Mouse (Mus musculus) CH12.LX (cell line): ENCODE measurements around the gene Gpr55. TPM values are rescaled to one million over a fixed set of nuclear protein-coding genes. Genes with fewer than 3 reads are reported as not detected.
A peak's percentile ranks its signal among the peaks of the same experiment; 100 is the strongest.

Source experiments
- DNase-seq: peaks from one replicate; pipeline ENCODE4 v3.0.0-alpha.2; 2013; ENCODE audit errors: extremely low read depth
- H3K27ac ChIP-seq: 2 replicates; pipeline ENCODE4 v1.5.1; 2012; ENCODE audit warnings: low read depth, mild to moderate bottlenecking, control low read depth, moderate library complexity; ENCODE audit not compliant: insufficient read depth
- H3K27me3 ChIP-seq: replicated peaks from 2 replicates; pipeline ENCODE3; 2012; ENCODE audit warnings: inconsistent platforms
- H3K36me3 ChIP-seq, 2 experiments: replicated peaks in 1 of 2; 2 replicates each; pipeline versions ENCODE3 to v1.6.1; 2012; ENCODE audit warnings: inconsistent platforms in 1 of 2, low read length in 1 of 2, mild to moderate bottlenecking in 1 of 2, mixed read lengths in 1 of 2, moderate library complexity in 1 of 2; ENCODE audit not compliant: control insufficient read depth in 1 of 2, insufficient read depth in 1 of 2
- H3K4me1 ChIP-seq, 2 experiments: 2 replicates each; pipeline ENCODE4 v1.6.1; 2012; ENCODE audit warnings: inconsistent platforms in 1 of 2, moderate library complexity in 1 of 2; ENCODE audit not compliant: insufficient read depth in 2 of 2, control insufficient read depth in 1 of 2
- H3K4me2 ChIP-seq: 2 replicates; pipeline ENCODE4 v1.6.1; 2012; ENCODE audit warnings: low read depth, mild to moderate bottlenecking, control low read depth; ENCODE audit not compliant: poor library complexity, insufficient read depth, severe bottlenecking
- H3K4me3 ChIP-seq, 3 experiments: fragments of 150-350 bp in 1 of 3; sonication (generic) in 1 of 3; replicated peaks in 1 of 3; 2 replicates each; pipeline versions ENCODE3 to v1.5.1; 2011 to 2012; ENCODE audit warnings: low read depth in 2 of 3, low read length in 2 of 3, mild to moderate bottlenecking in 2 of 3, moderate library complexity in 2 of 3, control low read depth in 1 of 3, improper control_type of control experiment in 1 of 3, inconsistent platforms in 1 of 3, mixed read lengths in 1 of 3; ENCODE audit not compliant: poor library complexity in 1 of 3
- H3K79me2 ChIP-seq: replicated peaks from 2 replicates; pipeline ENCODE4 v1.6.1; 2012; ENCODE audit warnings: mild to moderate bottlenecking, moderate library complexity; ENCODE audit not compliant: control insufficient read depth, poor library complexity, insufficient read depth, severe bottlenecking; ENCODE audit errors: extremely low read depth
- H3K9ac ChIP-seq: 2 replicates; pipeline ENCODE4 v1.6.1; 2012; ENCODE audit warnings: low read depth, mild to moderate bottlenecking, control low read depth, moderate library complexity; ENCODE audit not compliant: insufficient read depth
- H3K9me3 ChIP-seq: replicated peaks from 2 replicates; pipeline ENCODE3; 2012; ENCODE audit warnings: low read length, inconsistent platforms, mixed read lengths
- BHLHE40 ChIP-seq: IDR thresholded peaks from 2 replicates; pipeline ENCODE4 v1.6.1; 2011; ENCODE audit warnings: mild to moderate bottlenecking, low read depth, low read length, improper control_type of control experiment
- ELF1 ChIP-seq: IDR thresholded peaks from 2 replicates; pipeline ENCODE4 v1.6.1; 2014; ENCODE audit warnings: low read depth, mild to moderate bottlenecking, inconsistent platforms, low read length, improper control_type of control experiment
- HCFC1 ChIP-seq: IDR thresholded peaks from 2 replicates; pipeline ENCODE4 v1.6.1; 2012; ENCODE audit warnings: low read depth, mild to moderate bottlenecking, inconsistent platforms, low read length, improper control_type of control experiment
- IRF4 ChIP-seq: IDR thresholded peaks from 2 replicates; pipeline ENCODE4 v1.6.1; 2014; ENCODE audit warnings: low read depth, mild to moderate bottlenecking, inconsistent platforms, low read length, improper control_type of control experiment
- JUN ChIP-seq: IDR thresholded peaks from 2 replicates; pipeline ENCODE4 v1.6.1; 2011; ENCODE audit warnings: low read depth, mild to moderate bottlenecking, low read length, improper control_type of control experiment, moderate library complexity; ENCODE audit not compliant: insufficient read depth
- JUND ChIP-seq: conservative IDR thresholded peaks from 2 replicates; pipeline ENCODE4 v1.6.1; 2011; ENCODE audit warnings: low read depth, low read length, improper control_type of control experiment
- KAT2A ChIP-seq: IDR thresholded peaks from 2 replicates; pipeline ENCODE4 v1.6.1; 2012; ENCODE audit warnings: low read length, improper control_type of control experiment, inconsistent platforms; ENCODE audit not compliant: insufficient replicate concordance
- MAZ ChIP-seq: IDR thresholded peaks from 2 replicates; pipeline ENCODE4 v1.6.1; 2012; ENCODE audit warnings: low read depth, mild to moderate bottlenecking, inconsistent platforms, low read length, improper control_type of control experiment, moderate library complexity
- MEF2A ChIP-seq: IDR thresholded peaks from 2 replicates; pipeline ENCODE4 v1.6.1; 2014; ENCODE audit warnings: low read depth, mild to moderate bottlenecking, inconsistent platforms, low read length, improper control_type of control experiment, borderline replicate concordance
- MYC ChIP-seq: IDR thresholded peaks from 2 replicates; pipeline ENCODE4 v1.6.1; 2011; ENCODE audit warnings: low read depth, mild to moderate bottlenecking, improper control_type of control experiment, low read length
- NRF1 ChIP-seq: IDR thresholded peaks from 2 replicates; pipeline ENCODE4 v1.6.1; 2014; ENCODE audit warnings: low read depth, mild to moderate bottlenecking, inconsistent platforms, low read length, improper control_type of control experiment, moderate library complexity
- PAX5 ChIP-seq: IDR thresholded peaks from 2 replicates; pipeline ENCODE4 v1.6.1; 2012; ENCODE audit warnings: low read length, inconsistent platforms, mixed read lengths
- SIN3A ChIP-seq: IDR thresholded peaks from 2 replicates; pipeline ENCODE4 v1.6.1; 2012; ENCODE audit warnings: low read length, improper control_type of control experiment, inconsistent platforms
- TCF12 ChIP-seq: IDR thresholded peaks from 2 replicates; pipeline ENCODE4 v1.6.1; 2014; ENCODE audit warnings: low read depth, mild to moderate bottlenecking, inconsistent platforms, low read length, improper control_type of control experiment
- USF1 ChIP-seq: IDR thresholded peaks from 2 replicates; pipeline ENCODE4 v1.6.1; 2014; ENCODE audit warnings: low read depth, mild to moderate bottlenecking, inconsistent platforms, low read length, improper control_type of control experiment
- USF2 ChIP-seq: conservative IDR thresholded peaks from 2 replicates; pipeline ENCODE4 v1.6.1; 2011; ENCODE audit warnings: low read depth, low read length, improper control_type of control experiment
- ZC3H11A ChIP-seq: IDR thresholded peaks from 2 replicates; pipeline ENCODE4 v1.6.1; 2012; ENCODE audit warnings: low read depth, mild to moderate bottlenecking, inconsistent platforms, low read length, improper control_type of control experiment
- ZKSCAN1 ChIP-seq: IDR thresholded peaks from 2 replicates; pipeline ENCODE4 v1.6.1; 2012; ENCODE audit warnings: low read depth, inconsistent platforms, low read length, improper control_type of control experiment, borderline replicate concordance
- ZNF384 ChIP-seq: IDR thresholded peaks from 2 replicates; pipeline ENCODE4 v1.6.1; 2012; ENCODE audit warnings: low read depth, low read length, improper control_type of control experiment, inconsistent platforms
- dilution Hi-C: fragments of 300-500 bp; cut with MboI; formaldehyde crosslinking; loops from 2 replicates; pipeline ENCODE4 v1.14.3; 2020; ENCODE audit warnings: low sequenced_read_pairs; ENCODE audit not compliant: extremely low pct_unique_long_range_greater_than_20kb, extremely low pct_ligation_motif_present
- in situ Hi-C: fragments of 300-500 bp; cut with MboI; formaldehyde crosslinking; loops from 3 replicates; pipeline ENCODE4 v1.14.3; 2019; ENCODE audit warnings: low sequenced_read_pairs, low pct_ligation_motif_present, low pct_unique_long_range_greater_than_20kb, mixed read lengths
- polyA plus RNA-seq: library from polyadenylated mRNA; unstranded; fragments of >175 nt; gene quantifications from 2 replicates; pipeline ENCODE4 v1.2.1, GENCODE M21; 2012; ENCODE audit warnings: low read depth; ENCODE audit not compliant: insufficient read length
- total RNA-seq, 2 experiments: library from RNA; depleted of rRNA; stranded (reverse); fragments of 300-350 nt in 1 of 2; fragments of >200 nt in 1 of 2; gene quantifications; 2 replicates each; pipeline ENCODE4 v1.2.3; 2012 to 2014

Gene Gpr55
- total and polyA plus RNA-seq, 3 experiments = 16.4 to 24.3 (median 17.3) TPM

DNA sequence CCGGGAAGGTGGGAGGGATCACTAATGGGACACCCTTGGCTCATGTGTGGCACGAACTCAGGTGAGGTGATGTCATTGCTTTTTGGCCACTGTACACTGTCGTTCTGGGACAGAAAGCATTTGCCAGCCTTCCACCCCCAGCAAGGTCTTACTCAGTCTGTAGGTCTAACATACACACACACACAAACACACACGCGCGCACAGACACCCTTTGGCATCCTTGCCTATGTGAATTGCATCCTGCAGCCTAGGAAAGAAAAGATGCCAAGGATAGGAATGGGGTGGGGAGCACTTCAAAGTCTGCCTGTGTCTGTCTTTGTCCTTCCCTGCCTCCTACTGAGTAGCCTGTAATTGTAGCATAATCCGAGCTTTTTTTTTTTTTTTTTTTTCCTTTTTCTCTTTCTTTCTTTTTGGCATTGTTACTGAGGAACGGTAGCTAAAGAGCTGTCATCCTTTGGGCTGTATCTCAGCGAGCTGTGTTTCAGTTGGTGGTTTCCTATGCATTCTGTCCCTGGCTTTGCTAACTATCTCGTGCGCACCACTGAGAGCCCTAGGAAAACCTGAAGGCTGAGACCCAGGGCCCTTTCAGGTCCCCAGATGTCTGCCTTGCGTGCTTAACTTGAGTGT, 61.9 kb downstream of the Gpr55 start:
- Histone ChIP-seq H3K27me3 (no peaks in the 10 kb centered on the region), H3K36me3 (peaks cover 12 to 38% of the 10 kb centered on the region in 2 experiments), H3K27ac (peak overlapping the region; percentile 64), H3K9me3 (no peaks in the 10 kb centered on the region), H3K79me2 (peaks cover 57% of the 10 kb centered on the region), H3K4me2 (peak overlapping the region; percentile 93), H3K4me3 (peak overlapping the region in 1 of 3 experiments; percentile 24), H3K4me1 (peaks cover 35 to 75% of the 10 kb centered on the region in 2 experiments), H3K9ac (peak overlapping the region; percentile 86)
- DNase-seq = no peak
- in situ Hi-C loops (no loop called here), dilution Hi-C loops (no loop called here)
- TF ChIP-seq MYC = no peak
- peak; percentile 61 for TF ChIP-seq BHLHE40
- no peak for TF ChIP-seq JUND
- no peak for TF ChIP-seq ZC3H11A
- TF ChIP-seq JUN = no peak
- no peak for TF ChIP-seq PAX5
- no peak for TF ChIP-seq SIN3A
- TF ChIP-seq HCFC1 = no peak
- TF ChIP-seq MEF2A = no peak
- TF ChIP-seq ELF1 = no peak
- no peak for TF ChIP-seq KAT2A
- no peak for TF ChIP-seq NRF1
- peak; percentile 34; the same call in 1 of the 2 replicates for TF ChIP-seq ZNF384
- no peak for TF ChIP-seq USF1
- TF ChIP-seq TCF12 = no peak
- no peak for TF ChIP-seq ZKSCAN1
- no peak for TF ChIP-seq MAZ

DNA sequence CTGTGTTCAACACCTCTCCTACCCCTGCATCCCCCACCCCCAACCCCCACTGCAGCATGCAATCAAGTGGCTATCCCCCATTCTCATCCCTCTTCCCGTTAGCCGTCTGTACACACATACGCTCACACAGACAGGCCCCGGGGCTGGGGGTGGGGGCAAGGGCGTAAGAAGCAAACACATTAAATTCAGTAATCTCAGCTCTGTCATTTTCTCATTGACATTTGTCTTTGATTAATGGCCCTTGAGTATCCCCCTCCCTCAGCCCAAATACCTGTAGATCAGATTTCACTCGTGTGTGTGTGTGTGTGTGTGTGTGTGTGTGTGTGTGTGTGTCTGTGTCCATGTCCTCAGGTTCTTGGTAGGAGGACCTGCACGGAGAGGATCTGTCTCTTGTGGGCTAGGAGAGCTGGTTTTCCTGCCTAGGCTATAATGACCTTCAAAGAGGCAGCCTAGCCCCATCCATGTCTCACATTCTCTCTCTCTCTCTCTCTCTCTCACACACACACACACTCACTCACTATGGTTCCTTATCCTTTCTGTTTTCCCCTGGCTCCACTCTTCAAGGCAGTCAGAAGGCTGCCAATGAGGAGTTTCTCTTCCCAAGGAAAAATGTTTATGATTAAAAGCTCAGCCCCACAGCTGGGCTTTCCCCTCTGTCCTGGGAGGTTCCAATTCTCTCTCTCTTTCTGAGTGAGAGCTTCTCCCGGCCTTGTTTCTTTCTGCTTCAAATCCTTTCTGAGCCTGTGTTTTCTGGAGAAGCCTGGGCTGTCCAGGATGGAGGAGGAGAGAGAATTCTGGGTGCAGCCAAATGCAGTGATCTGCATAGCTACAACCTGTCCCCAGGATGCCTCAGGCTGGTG, 62.7 kb downstream of the Gpr55 start:
- dilution Hi-C loops = no loop called here
- Histone ChIP-seq H3K27ac (peak overlapping the region; percentile 64), H3K4me2 (peak overlapping the region; percentile 93)

More for the DNA sequence above, 62.7 kb downstream of the Gpr55 start:
- H3K4me1 ChIP-seq = peaks cover 31 to 71% of the 10 kb centered on the region in 2 experiments
- H3K36me3 ChIP-seq = peaks cover 4 to 31% of the 10 kb centered on the region in 2 experiments
- TF ChIP-seq USF2 = no peak
- peak; percentile 38; the same call in 1 of the 2 replicates for TF ChIP-seq IRF4
- in situ Hi-C loops = no loop called here
- peak overlapping the region; percentile 86 for H3K9ac ChIP-seq
- peaks cover 56% of the 10 kb centered on the region for H3K79me2 ChIP-seq
- DNase-seq = no peak
- H3K27me3 ChIP-seq = no peaks in the 10 kb centered on the region
- peaks cover 1% of the 10 kb centered on the region for H3K9me3 ChIP-seq
- peak overlapping the region in 1 of 3 experiments; percentile 24 for H3K4me3 ChIP-seq
